Mouse (Mus musculus) MEL-GATA-1-ER (cell line): Measurements from ENCODE around the gene Alkbh1.

ENCODE experiments used
- DNase-seq: peaks from one replicate; pipeline ENCODE4 v3.0.0-alpha.2; 2012; ENCODE audit warnings: low read depth; ENCODE audit errors: extremely low read depth

Alkbh1 gene

DNA sequence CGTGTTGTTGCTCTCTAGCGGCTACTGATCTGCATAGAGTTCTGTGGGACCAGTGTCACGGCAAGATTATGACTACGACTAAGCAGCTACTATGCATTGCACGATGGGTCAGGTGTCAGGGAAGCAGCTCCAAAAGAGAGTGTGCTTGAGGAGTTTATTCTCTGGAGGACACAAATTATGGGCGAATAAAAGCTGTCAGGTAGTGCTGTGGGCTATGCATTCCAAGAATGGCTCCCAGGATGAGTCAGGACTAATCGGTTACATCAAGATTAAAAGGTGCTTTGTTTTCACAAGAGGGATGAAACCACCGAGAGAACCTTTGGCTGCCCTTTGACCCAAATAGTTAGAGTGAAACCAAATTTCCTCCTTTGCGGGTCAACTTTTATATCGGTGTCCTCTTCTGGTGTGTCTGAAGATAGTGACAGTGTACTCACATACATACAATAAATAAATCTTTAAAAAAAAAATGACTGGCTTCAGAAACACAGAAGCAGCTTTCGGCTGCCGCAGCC, 23.8 kb downstream of the Alkbh1 start:
- DNase-seq, result no peak

DNA sequence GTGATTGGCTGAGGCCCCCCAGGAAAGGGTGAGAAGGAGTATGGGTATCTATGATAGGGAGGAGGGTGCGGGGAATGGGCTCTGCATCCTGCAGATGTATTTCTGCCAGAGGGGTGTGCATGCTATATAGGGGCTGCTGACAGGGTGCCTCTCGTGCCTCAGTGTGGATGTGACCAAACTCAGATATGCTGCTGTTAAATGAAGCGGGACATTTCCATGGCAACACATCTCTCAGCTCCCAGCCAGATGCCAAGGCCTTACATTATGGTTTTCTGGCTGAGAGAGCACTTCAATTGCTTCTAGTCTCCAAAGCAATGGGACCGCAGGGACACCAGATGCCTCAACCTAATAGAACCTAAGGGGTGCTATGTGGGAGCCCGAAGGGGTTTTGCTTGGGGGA, 24.9 kb downstream of the Alkbh1 start:
- DNase-seq, result no peak

GRCm38 (mm10) chr12:87416690-87417089, 27.1 kb downstream of the Alkbh1 start:
- peak; percentile 47 for DNase-seq

GRCm38 (mm10) chr12:87415358-87415757, 28.5 kb downstream of the Alkbh1 start:
- peak; percentile 29 for DNase-seq

GRCm38 (mm10) chr12:87413179-87413790, 30.5 kb downstream of the Alkbh1 start:
- peak; percentile 30 for DNase-seq

DNA sequence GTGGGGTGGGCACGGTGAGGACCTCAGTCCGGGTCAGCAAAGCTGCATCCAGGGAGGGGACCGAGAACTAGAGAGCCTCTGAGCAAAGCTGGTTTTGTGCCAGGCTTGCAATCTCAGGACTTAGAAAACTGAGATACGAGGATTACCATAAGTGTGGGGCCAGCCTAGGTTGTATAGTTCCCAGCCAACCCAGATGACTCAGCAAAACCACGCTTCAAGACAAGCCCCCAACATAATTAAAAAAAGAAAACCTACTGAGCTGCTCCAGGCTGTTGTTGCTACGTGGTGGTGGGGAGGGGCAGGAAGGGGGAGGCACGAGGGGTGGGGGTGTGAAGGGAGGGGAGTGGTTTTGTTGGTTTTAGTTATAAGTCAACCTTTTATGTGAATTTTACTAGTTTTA, 32.8 kb downstream of the Alkbh1 start:
- DNase-seq, result no peak

GRCm38 (mm10) chr12:87409123-87409522, 34.7 kb downstream of the Alkbh1 start:
- DNase-seq, result no peak

DNA sequence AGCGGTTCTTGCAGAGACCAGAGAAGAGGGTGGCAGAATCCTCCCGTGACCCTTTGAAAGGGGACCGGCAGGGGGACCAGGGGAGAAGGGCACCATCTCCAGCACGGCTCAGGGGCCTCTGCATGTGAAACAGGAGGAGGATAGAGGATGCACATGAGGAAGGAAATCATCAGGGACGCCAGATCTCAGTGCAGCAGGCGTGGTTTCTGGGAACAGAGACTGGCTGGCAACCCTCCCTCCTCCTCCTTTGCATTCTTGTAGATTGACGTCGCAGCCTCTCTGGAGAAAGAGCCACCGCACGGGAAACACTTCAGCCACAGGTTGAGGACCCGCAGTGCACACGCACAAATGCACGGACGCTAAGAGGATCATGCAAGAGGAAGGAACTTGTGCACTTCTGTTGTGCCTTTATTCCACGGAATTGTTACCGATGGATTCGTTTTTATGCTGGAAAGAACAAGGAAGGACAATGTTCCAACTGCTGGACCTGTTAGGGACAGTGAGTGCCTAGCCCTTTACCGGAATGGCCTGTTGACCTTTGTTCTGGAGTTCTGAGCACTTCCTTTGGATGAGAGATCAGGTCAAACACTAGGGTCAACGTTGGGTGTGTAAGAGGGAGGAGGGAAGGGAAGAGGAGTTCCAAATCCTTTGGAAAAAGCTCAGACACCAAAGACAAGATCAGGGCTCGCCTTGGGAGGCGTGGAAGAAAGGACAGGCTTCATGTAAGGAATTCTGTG, 35.8 kb downstream of the Alkbh1 start:
- DNase-seq, result no peak

DNA sequence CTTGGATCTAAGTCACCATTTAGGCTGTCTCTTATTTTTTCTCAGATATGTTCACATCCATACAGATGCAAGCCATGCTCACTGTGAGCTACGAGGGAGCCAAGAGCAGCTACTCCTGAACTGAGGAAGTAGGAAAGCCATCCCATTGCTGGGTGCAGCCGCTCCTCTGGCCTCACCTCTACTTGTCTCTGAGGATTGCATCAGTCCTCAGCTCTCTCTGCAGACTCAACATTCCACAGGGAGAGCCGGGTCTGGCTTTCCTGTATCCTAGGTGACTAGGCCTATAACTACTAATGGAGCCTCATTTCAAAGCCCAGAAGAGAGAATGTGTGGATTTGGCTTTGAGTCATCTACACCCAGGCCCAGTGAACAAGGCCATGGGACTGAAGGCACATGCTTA, 38.1 kb downstream of the Alkbh1 start:
- DNase-seq, result no peak

GRCm38 (mm10) chr12:87405165-87405564, 38.7 kb downstream of the Alkbh1 start:
- DNase-seq, result no peak

GRCm38 (mm10) chr12:87401883-87402282, 41.9 kb downstream of the Alkbh1 start:
- DNase-seq, result no peak

- no peak for DNase-seq
Observed at GRCm38 (mm10) chr12:87399119-87399819, 44.5 kb downstream of the Alkbh1 start.

DNA sequence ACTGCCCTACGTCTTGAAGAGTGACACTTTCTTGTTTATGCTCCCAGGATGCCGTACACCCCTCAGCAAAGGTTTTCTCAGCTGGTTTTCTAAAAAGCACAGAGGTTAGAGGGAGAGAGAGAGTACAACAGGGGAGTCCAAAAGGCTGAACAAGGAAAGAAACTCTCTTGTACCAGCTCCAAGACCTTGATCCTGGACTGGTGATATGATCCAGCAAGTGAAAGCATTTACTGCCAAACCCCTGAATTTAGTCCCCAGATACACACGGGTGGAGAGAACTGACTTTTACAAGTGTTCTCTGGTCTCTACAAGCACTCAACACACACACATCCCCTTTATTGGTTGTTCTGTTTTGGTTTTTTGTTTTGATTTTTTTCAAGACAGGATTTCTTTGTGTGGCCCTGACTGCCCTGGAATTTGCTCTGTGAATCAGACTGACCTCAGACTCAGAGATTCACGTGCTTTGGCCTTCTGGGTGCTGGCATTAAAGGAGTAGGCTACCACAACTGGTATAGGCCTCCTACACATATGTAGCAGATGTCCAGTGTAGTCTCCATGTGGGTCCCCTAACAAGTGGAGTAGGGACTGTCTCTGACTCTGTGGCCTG, 45.9 kb downstream of the Alkbh1 start:
- DNase-seq, result no peak

DNA sequence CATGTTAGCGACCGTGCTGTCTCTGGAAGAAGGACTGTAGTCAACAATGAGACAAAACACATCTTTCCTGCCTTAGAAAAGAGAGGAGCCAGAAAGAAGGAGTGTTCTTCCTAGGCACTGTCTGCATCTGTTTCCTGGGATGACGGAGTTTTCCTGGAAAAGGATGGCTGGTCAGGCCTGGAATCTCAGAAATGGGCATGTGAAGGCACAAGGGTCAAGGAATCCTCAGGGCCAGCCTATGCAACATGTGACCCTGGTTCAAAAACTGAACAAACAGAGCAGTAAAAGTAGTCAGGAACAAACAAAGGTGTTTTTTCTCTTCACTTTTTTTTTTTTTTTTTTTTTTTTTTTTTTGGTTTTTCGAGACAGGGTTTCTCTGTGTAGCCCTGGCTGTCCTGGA, 46.7 kb downstream of the Alkbh1 start:
- DNase-seq, result no peak

DNA sequence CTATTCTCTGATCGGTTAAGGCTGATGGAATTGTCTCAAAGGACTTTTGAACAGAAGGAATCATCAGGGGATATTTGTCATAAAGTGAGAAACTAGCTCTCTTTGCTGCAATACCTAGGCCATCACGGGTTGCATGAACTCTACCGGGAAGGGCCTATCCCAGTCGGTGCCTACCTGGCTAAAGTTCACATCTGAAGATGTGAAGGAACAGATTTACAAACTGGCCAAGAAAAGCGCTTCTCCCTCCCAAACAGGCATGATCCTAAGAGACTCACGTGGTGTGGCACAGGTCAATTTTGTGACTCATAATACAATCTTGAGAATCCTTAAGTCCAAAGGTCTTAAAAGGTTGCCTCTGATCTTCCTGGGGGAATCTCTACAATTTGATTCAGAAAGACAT, 49.5 kb downstream of the Alkbh1 start:
- DNase-seq, result no peak

DNA sequence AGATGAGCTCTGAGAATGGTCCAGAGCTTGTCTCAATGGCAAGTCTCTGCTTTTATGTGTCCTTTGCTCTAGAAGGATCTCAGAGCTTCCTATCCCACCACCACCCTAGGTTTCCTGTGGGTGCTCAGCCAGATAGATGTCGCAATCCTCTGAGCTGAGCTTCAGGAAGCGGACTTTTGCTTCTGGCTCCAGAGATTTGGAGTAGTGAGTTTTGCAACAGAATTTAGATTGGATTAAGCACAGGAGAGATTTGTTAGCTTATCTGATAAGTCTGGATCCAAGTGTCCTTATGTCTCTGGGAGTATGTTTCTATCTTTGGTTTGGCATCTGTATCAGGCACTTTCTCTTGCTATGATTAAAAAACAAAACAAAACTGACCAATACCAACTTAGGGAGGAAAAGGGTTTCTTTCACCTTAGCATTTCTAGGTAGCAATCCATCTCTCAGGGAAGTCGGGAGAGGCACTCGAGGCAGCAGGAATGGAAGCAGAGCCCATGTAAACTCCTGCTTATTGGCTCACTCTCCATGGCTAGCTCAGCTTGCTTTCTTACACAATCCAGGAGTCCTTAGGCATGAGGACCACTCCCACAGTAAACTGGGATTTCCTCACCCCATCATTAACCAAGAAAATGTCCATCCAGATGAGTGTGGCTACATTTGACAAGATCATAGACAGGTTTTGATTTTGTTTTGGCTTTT, 50.2 kb downstream of the Alkbh1 start:
- no peak for DNase-seq

DNA sequence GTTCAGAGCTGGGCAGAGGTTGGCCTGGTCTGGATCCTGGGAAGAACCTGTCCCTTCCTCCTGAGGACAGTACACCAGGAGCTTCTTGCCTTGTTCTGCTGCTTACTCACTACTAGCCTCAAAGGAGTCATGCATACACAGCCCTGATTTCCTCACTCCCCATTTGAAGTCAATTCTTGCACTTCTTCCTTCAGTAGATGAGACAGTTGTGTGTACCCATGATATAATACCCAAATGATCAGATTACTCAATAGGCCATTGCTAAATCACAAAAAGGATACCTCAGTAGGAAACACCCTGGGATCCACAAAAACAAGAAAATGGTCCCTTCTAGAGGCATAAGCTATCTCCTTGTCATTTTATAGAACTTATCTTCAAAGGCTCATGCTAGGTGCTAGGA, 52.5 kb downstream of the Alkbh1 start:
- no peak for DNase-seq

DNA sequence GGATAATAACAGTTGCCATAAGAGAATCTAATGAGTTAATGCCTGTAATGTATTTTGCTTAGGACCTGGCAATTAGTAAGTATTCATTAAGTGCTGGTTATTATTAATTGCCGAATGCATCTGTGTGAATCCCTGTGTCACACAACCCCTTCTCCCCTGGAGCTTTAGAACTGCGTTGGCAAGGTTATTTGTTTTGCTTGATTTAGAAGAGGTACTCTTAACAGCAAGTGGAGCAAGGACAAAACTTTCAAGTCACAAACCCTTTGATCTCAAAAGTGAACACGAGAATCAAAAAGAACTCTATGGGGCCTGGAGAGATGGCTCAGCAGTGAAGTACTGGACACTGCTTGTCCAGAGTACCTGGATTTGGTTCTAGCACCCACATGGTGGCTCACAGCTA, 54.6 kb downstream of the Alkbh1 start:
- no peak for DNase-seq

DNA sequence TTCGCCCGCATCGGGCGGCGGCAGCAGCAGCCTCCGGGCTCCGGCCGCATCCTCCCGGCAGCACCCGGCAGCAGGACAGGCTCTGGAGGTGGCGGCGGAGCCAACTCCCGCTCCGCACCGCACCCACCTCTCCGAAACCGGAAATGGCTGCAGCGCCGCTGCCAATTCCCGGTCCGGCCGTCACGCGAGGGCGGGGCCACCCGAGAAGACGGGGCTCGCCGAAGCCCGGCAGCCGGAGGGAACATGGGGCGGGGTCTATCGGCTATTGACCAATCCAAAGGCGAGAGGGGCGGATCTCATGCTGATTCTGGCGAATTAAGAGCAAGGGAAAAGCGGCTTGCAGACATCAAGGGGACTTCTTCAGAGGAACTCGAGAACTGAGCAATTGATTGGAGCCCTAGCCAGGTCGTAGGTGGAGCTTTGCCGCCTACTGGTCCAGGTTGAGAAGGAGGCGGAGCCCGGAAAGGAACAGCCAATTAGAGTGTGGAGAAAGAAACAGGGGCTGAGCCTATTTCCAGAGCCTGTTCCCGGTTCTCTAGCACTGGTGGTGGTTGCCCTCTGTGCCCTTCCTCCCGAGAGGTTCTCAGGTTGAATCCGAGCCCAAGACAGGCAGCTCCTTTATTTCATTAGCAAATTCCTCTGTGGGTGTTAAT, 55.6 kb downstream of the Alkbh1 start, which contains the start of gene Sptlc2:
Gene Sptlc2 (minus strand): TSS at position 234 of the 653 bp plus-strand sequence.
- peak; percentile 100 for DNase-seq
